Mouse (Mus musculus) brain, embryonic 18.5 days (tissue): ENCODE measurements at regions not wholly inside any gene's neighbourhood (a gene's known extent, or its start where the extent isn't known, plus 50 kb on each side); places are given as distances from the start of the nearest gene placed in this dataset.
A peak's percentile ranks its signal among the peaks of the same experiment; 100 is the strongest.
"Not testable (repeated sequence)": the region's sequence is repeated elsewhere in the genome, so short reads cannot be mapped to it uniquely, and the experiment has no call there.

ENCODE experiments used
- DNase-seq: peaks from one replicate; pipeline ENCODE4 v3.0.0-alpha.2; 2012; ENCODE audit warnings: low read depth, low spot score

DNA sequence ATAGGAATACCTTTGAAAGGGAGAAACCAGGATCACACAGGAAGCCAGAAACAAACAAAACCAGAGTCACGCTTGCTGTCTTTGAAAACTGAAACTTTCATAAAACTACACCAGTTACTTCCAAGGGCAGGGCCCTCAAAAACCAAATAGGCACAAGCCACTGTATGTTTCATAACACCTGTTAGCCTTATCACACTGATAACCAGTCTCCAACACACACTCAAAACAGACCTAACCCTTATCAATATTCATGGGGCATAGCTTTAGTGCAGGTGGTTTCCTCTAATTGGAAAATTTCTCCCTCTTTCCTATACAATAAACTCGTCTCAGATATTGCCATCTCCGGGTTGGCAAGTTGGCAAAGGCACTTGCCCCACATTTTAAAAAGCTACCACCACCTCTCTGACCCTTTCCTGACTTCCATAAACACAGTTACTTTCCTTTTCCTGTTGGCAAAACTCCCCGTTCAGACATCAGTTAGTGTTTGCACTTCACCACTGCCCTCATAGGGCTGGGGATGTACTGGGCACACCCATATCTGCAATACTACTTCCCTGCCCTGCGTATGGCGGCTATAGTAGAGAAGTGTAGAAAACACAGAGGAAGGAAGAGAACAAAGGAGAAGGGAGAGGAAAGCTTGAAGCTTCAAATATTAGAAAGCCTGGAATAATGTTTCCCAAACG, 169.1 kb upstream of the Col8a1 start:
- DNase-seq, result no peak

- DNase-seq, result no peak
These were observed 169.6 kb upstream of the Col8a1 start for GRCm38 (mm10) chr16:57924130-57924495.

DNA sequence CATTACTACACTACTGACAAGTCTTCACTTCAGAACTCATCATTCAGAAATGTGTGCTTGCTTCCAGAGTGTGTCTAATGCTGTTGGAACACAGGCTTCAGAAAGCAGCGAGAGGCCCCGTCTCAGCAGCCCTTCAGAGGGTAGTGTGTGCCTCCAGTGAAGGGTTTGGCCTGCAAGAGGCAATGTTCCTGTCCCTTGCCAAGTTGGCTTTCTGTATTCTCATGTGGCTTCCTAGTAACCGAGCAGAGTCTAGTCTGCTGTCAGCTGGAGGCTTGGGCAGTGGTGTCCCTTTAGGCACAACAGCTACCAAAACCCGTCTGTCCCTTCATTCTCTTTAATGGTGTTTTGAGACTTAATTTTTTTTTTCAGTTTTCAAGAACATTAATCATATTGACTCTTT, 173.3 kb upstream of the Col8a1 start:
- DNase-seq, result no peak

DNA sequence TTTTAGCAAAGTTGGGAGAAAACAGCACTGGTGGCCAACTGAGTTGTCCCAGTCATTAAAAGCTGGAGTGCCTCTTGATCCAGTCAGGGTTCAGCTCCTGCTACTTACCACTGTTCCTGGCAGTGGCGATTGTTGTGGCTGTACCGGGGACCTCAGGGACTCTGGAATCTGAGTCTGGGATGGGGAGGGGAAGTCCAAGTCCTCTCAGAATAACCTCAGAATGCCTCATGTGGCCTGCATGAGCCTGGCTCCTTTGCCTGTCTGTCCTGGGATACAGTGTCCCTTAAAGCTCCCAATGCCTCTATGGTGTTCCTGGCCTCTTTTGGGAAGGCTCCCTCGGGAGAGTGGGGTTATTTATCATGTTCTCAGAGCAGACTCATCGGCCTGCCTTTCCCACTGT, 173.8 kb upstream of the Col8a1 start:
- DNase-seq, result no peak

DNA sequence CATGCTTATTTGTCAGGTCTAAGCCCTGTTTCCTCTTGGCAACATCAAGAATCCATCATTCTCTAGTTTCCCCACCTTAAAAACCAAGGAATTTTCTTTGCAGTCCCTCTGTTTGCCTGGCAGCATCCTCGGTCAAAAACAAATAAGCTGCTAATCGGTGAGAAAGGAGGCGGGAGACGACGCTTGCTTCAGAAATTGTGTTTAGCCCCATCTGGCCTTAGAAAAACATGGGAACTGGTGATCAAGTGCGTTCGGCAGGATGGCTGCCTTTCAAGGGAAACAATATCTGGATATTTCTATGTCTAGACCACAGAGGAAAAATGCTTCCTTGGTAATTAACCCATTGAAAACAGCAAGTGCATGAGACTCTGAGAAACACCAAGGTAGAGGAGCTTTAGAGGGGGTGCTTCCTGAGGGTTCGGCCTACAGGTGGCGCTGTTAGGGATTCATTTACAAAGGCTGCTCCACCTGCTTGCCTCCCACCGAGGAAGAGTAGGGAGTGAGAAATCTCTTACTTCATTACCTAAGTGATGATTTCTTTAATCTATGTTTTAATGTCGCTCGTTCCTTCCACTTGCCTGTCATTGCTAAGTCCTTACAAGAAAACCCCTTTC, 174.7 kb upstream of the Col8a1 start:
- no peak for DNase-seq

DNA sequence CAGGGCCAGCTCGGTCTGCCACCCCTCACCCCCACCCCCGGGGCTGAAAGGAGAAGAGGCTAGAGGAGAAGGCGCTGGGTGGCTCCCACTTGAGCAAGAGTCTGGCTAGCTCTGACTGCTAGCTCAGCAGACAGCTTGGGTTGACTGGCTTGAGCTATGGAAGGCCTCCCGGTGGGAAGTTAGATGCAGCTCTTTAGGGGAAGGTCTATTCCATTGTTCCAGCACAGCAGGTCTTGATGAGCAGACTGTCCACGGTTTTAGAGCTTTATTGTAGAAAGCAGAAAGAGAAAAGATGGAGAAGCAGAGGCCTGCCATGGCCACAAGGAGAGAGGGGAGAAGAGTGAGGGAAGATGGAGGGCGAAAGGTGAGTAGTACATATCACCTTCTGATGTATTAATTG, 190.9 kb upstream of the Col8a1 start:
- no peak for DNase-seq

- DNase-seq, result no peak
These were observed 192.8 kb upstream of the Col8a1 start for GRCm38 (mm10) chr16:57947309-57947708.

DNA sequence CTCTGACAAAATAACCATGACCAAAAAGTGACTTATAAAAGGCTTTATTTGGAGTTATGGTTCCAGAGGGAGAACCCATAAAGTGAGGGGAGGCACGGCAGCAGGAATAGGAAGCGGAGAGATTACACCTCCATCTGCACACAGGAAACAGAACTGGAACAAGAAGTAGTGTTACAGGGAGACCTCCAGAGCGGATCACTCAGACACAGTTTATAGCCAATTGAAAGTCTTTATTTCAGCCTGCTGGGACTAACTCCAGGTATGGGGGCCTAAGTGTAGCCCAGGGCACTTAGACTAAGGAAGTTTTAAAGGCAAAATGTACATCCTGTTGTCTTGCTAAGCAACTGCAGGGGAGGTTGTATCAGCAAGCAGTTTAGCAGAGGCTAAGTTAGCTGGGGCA, 195.1 kb upstream of the Col8a1 start:
- DNase-seq, result no peak

- no peak for DNase-seq
These were observed 216.4 kb upstream of the Col8a1 start for GRCm38 (mm10) chr16:57970956-57971355.

GRCm38 (mm10) chr16:57984111-57984510, 229.6 kb upstream of the Col8a1 start:
- no peak for DNase-seq

- no peak for DNase-seq
These were observed 251.2 kb upstream of the Col8a1 start for GRCm38 (mm10) chr16:58005740-58006139.

- DNase-seq, result no peak
These were observed 259.0 kb upstream of the Col8a1 start for GRCm38 (mm10) chr16:58013557-58013956.

DNA sequence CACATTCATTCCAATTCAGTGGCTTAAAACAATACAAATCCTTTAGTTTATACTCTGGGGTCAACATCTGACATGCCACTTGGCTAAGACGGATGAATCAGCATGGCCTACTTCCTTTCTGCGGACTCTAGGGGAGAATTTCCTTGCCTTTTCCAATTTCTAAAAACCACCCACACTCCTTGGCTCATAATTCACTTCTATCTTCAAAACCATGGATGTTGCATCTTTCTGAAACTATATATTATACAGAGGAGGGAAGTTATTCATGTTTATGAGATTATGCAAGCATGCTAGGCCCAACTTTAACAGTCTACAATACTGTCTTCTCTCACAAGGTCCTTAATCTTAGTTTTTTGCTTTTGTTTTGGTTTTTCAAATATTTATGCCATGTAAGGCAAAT, 273.0 kb upstream of the Col8a1 start:
- no peak for DNase-seq

GRCm38 (mm10) chr16:58028541-58028940, 274.0 kb upstream of the Col8a1 start:
- not testable (repeated sequence) for DNase-seq

- no peak for DNase-seq
These were observed 275.1 kb upstream of the Col8a1 start for GRCm38 (mm10) chr16:58029674-58030073.

GRCm38 (mm10) chr16:58068654-58069271, 314.2 kb upstream of the Col8a1 start:
- no peak for DNase-seq

GRCm38 (mm10) chr16:58072441-58072840, 317.9 kb upstream of the Col8a1 start:
- no peak for DNase-seq

DNA sequence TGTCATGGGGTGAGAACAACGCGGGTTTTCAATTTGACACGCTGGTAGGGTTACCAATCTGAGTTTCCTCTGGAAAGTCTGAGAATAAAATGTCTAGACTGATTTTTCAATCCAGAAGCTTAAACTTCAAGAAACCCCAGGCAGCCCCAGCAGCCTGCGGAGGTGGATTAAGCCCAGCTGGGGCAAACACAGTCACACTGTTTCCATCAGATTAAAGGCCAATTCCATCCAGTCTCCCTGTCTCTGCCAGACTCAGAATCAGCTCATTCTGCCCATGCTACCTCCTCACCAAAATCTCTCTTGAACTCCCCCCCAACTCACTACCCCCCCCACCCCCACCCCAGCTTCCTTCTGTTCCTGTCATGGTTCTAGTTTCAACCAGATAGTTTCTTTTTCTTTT, 307.9 kb upstream of the Dcbld2 start:
- DNase-seq, result no peak

GRCm38 (mm10) chr16:58110452-58110851, 297.8 kb upstream of the Dcbld2 start:
- no peak for DNase-seq

- no peak for DNase-seq
These were observed 282.2 kb upstream of the Dcbld2 start for GRCm38 (mm10) chr16:58126086-58126485.

- peak; percentile 63 for DNase-seq
These were observed 271.9 kb upstream of the Dcbld2 start for GRCm38 (mm10) chr16:58136144-58136905.

- no peak for DNase-seq
These were observed 271.3 kb upstream of the Dcbld2 start for GRCm38 (mm10) chr16:58136979-58137378.
